Mouse (Mus musculus) cortical plate, adult 2 months (tissue): ENCODE data around the gene Akap6. TPM values are rescaled to one million over a fixed set of nuclear protein-coding genes. Genes with fewer than 3 reads are reported as not detected.

Experiments used
- H3K27ac ChIP-seq: fragments of 200-500 bp; 2 replicates; pipeline ENCODE4 v1.5.1; 2012; ENCODE audit warnings: low read length, control low read depth, inconsistent platforms; ENCODE audit not compliant: insufficient read depth
- H3K4me1 ChIP-seq: fragments of 200-500 bp; 2 replicates; pipeline ENCODE4 v1.6.1; 2011; ENCODE audit warnings: low read length; ENCODE audit not compliant: control insufficient read depth, insufficient read depth
- H3K4me3 ChIP-seq: fragments of 200-500 bp; 2 replicates; pipeline ENCODE4 v1.5.1; 2011; ENCODE audit warnings: mild to moderate bottlenecking, low read length, control low read depth; ENCODE audit not compliant: insufficient read depth
- CTCF ChIP-seq: fragments of 200-500 bp; IDR thresholded peaks from 2 replicates; pipeline ENCODE4 v1.5.1; 2011; ENCODE audit warnings: mild to moderate bottlenecking, control low read depth, low read length; ENCODE audit not compliant: insufficient read depth; ENCODE audit errors: extremely low read depth
- POLR2A ChIP-seq: fragments of 200-500 bp; IDR thresholded peaks from 2 replicates; pipeline ENCODE4 v1.6.1; 2011; ENCODE audit warnings: mild to moderate bottlenecking, low read length, control low read depth; ENCODE audit not compliant: insufficient read depth; ENCODE audit errors: extremely low read depth
- polyA plus RNA-seq: library from polyadenylated mRNA; depleted of rRNA; stranded (reverse); fragments of >200 nt; gene quantifications from 2 replicates; pipeline ENCODE4 v1.2.3, GENCODE M21; 2012

Gene Akap6
- polyA plus RNA-seq, 1 experiment: 35.8 TPM

DNA sequence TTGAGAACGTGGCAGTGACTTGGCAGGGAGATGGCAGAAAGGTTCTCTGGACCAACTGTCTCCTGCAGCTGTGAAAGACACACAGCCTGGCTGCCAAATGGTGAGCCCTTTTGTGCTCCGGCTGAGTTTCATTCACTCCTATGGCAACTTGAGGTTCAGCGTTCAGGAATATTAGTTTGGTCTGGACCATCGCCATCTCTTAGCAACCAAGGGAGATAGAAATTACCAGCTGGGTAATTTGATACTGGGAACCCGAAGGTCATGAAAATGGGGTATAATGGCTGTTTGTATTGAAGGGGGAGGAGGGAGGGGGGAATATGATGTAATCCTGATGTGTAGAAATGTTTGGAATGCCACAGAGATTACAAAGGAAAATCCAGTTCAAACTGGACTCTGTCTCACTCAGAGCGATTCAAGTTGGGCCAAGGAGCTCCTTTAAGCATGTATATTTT lies 136.1 kb downstream of the Akap6 start:
- Histone ChIP-seq H3K4me1 (peaks cover 12% of the 10 kb centered on the region), H3K4me3 (no peak overlapping the region), H3K27ac (peak overlapping the region; percentile 60; the same call in 1 of the 2 replicates)
- no peak for TF ChIP-seq POLR2A
- TF ChIP-seq CTCF: no peak

DNA sequence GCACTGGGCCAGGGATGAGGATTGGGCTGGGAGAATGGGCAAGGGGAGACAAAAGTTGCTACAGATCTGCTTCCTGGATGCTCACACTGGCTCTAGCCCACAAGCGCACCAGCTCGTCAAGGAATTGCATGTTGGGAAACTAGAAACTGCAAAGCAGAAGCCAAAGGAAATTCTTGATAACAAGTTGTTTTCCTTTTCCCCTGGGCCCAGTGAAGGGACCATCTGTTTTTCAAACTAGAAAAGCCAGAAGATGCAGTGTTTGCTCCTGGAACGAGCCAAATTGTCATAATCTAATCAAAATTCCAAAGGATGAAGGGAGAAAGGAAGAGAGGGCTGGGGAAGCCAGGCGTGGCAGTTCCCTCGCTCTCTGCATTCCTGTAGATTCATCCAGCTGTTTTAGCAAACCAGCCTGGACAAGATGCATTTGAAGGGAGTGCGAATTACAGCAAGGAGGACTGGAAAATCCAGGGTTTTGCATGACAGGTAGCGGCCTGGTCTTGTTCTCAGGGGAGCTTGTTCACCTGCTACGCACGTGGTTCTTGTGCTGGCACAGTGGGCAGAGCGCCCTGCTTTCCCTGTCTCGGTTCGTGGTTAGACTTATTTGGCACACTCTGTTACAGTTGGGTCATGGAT lies 136.8 kb downstream of the Akap6 start:
- TF ChIP-seq CTCF: no peak
- TF ChIP-seq POLR2A: no peak
- Histone ChIP-seq H3K4me3 (no peak overlapping the region), H3K27ac (no peak overlapping the region), H3K4me1 (peaks cover 12% of the 10 kb centered on the region)

DNA sequence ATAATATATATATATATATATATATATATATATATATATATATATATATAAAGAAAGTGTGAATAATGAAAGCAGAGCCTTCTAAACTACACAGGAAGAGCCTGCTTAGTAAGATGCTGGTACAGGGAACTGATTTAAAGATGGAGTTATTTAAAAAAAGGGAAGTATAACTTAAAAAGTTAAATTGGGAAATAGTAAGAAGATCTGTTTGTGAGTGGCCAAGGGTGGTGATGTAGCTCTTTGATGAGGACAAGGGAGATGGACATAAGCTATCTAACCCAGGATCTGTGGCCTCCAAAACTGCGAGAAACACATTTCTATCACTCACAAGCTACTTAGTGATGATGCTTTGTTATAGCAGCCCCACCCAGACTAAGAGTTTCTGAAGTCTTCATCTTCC lies 146.8 kb downstream of the Akap6 start:
- H3K4me3 ChIP-seq: no peak overlapping the region
- H3K4me1 ChIP-seq: peaks cover 10% of the 10 kb centered on the region
- H3K27ac ChIP-seq: no peak overlapping the region
- TF ChIP-seq CTCF (no peak), POLR2A (no peak)

DNA sequence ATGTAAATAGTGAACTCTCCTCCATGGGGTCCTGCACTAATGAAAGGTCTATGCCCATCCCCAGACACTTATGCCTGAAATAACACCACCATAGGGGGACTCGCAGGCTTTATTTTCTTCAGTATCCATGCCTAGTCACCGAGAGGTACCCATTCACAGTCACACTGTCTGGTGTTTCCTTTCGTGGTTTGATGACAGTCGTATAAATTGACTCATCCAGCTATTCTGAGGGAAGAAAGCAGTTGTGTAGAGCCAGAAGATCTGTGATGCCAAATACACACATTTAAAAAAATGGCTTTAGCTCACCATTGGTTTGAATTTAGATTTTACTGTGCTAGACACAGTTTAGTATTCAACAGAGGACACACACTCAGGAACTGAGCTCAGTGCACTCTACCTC lies 147.8 kb downstream of the Akap6 start:
- H3K4me3 ChIP-seq: no peak overlapping the region
- peaks cover 10% of the 10 kb centered on the region for H3K4me1 ChIP-seq
- no peak for TF ChIP-seq CTCF
- TF ChIP-seq POLR2A: no peak
- no peak overlapping the region for H3K27ac ChIP-seq

DNA sequence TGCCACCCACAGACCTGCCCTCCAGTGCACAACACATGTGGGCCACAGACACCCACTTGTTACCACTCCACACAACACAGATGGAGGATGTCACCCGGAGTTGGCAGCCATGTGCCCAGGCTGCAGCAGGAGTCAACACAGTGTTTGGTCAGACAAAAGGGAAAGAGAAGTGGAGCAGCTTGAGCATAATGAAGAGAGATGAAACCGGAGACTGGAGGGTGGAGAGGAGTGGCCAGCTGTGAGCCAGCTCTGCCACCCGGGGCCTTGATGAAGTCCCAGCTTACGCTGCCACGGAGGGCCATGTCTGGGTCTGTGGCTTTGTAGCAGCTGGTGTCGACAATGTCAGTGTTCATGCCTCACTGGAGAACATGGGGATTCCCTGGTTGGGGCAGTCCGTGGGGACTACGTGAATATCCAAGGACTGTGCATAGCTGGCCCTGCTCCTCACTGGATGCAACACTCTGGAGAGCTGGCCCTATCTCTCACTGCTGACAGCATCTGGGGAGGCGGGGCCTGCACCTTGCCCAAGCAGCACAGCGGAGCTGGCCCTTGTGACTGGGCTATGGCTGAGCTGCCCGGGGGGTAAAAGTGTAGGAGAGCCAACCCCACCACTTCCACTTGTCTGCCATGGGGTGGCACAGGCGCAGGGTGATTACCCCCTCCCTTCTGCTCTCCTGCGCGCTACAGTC lies 148.8 kb downstream of the Akap6 start:
- TF ChIP-seq CTCF (no peak), POLR2A (no peak)
- Histone ChIP-seq H3K27ac (no peak overlapping the region), H3K4me3 (no peak overlapping the region), H3K4me1 (peaks cover 10% of the 10 kb centered on the region)

DNA sequence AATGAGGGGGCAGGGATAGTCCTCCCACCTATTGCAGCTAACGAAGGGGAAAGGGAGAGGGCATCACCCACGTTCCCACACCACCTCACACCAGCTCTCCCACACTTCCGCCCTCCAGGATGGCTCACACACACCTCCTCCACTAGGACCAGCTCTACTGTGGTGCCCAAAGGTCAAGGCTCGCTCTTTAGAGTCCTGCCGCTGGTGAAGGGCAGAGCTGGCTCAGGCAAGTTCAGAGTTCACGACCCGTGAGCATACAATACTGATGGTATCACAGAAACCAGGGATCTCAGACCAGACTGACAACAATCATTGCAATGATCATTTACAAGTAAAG lies 149.3 kb downstream of the Akap6 start:
- H3K27ac ChIP-seq: no peak overlapping the region
- TF ChIP-seq POLR2A: no peak
- H3K4me3 ChIP-seq: no peak overlapping the region
- peaks cover 12% of the 10 kb centered on the region for H3K4me1 ChIP-seq

DNA sequence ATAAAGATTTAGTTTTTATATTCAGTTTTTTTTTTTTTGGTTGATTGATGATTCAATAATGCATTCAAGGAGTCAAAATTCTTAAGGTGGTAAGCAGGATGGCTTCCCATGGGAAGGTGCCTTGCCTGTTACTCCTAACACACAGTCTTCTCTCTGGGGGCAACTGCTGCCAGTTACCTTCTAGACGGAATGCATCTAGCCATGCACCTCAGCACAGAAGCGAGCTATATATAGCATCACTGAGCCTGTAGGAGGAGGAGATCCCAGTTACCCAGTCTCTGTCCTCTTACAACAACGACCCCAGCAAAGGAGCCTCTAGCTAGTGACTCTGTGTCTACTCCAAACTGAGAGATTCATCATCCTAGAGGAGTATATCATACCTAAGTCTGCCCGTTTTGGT lies 150.1 kb downstream of the Akap6 start:
- TF ChIP-seq POLR2A (no peak), CTCF (no peak)
- no peak overlapping the region for H3K4me3 ChIP-seq
- H3K27ac ChIP-seq: no peak overlapping the region
- H3K4me1 ChIP-seq: peaks cover 16% of the 10 kb centered on the region

DNA sequence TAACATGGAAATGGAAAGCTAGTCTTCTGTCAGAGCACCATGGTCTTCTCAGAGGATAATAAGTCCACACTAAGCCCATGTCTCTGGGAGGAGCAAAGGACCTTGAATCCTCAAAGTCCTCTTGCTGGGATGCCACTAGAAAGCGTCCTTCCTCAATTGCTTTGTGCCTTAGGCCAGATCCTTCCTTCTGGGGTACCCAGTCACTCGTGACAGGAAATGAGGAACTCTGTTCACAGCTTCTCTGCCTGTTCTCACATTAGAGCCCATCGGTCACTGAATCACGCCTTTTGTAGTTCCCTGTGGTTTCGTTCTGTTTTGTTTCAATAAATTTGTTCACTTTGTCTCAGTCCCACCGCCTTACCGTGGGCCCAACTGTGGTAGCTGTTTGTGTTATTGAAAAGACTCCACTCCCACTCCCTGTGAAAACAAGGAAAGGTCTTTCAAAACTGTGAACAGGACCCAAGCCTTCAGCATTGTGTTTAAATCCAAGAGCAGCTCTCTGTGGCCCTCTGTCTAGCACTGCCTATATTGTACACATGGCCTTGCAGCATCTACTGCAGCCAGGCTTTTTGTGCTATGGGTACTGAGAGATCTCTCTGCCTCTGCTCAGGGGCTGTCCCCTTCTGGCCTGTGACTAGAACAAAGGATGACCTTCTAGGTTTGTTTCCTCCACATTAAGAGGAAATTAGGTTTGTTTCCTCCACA lies 151.3 kb downstream of the Akap6 start:
- Histone ChIP-seq H3K4me3 (no peak overlapping the region), H3K27ac (no peak overlapping the region), H3K4me1 (peaks cover 16% of the 10 kb centered on the region)
- no peak for TF ChIP-seq POLR2A
- no peak for TF ChIP-seq CTCF

DNA sequence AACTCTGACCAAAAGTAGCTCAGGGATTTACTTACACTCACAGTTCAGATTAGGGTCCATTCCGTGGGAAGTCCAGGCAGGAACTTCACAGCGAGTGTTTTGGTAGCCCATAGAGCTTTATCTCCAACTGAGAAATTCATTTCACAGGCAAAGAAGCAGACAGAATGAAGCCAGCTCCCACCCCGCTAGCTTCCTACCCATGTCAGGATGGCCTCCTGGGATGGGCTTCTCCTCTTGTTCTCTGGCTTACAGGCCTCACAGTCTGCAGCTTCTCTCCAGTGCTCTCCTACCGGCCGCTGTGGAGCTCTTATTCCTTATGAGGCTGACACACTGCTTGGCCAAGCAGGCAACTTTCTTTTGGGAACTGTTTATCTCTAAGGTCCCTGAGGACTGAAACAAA lies 152.0 kb downstream of the Akap6 start:
- Histone ChIP-seq H3K4me3 (no peak overlapping the region), H3K4me1 (peaks cover 16% of the 10 kb centered on the region), H3K27ac (no peak overlapping the region)
- TF ChIP-seq POLR2A (no peak), CTCF (no peak)

DNA sequence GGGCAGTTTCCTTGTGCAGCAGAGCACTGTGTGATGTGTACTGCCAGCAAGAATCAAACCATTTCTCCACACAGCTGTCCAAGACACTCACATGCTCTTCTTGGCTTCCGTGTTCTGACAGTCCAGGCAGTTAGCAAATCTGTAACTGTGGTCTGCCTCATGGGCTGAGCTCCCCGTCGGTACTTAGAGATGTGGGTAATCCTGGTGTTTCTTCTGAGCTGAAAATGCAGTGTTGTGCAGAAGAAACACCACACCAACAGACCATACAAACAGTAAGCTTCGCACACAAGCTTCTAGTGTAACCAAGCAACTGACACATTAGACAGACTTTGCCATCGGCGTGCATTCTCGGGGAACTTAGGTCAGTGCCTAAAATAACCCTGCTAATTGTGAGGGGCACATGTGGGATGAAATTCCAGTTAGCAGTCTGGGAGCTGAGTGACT lies 155.1 kb downstream of the Akap6 start:
- Histone ChIP-seq H3K4me3 (no peak overlapping the region), H3K27ac (no peak overlapping the region), H3K4me1 (peaks cover 10% of the 10 kb centered on the region)
- TF ChIP-seq CTCF: no peak
- no peak for TF ChIP-seq POLR2A

DNA sequence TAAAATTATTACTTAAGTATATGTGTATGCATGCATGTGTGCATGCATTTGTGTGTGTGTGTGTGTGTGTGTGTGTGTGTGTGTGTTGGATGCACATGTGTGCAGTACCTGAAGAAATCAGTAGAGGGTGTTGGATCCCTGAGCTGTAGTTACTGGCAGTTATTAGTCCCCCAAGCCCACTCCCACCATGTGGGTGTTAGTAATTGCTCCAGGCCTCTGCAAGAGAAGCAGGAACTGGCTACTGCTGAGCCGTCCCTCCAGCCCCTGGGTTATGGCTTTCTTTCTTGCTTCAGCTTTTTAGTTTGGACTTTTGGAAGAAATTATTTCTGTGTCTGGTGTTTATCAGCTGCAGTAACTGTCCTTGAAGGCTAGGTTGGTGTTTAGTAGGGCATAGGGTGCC lies 156.9 kb downstream of the Akap6 start:
- Histone ChIP-seq H3K27ac (no peak overlapping the region), H3K4me3 (no peak overlapping the region), H3K4me1 (peaks cover 6% of the 10 kb centered on the region)
- TF ChIP-seq POLR2A: no peak
- no peak for TF ChIP-seq CTCF
